30 mouse cellular contexts compared by ENCODE assay signal in the genomic region with DNA sequence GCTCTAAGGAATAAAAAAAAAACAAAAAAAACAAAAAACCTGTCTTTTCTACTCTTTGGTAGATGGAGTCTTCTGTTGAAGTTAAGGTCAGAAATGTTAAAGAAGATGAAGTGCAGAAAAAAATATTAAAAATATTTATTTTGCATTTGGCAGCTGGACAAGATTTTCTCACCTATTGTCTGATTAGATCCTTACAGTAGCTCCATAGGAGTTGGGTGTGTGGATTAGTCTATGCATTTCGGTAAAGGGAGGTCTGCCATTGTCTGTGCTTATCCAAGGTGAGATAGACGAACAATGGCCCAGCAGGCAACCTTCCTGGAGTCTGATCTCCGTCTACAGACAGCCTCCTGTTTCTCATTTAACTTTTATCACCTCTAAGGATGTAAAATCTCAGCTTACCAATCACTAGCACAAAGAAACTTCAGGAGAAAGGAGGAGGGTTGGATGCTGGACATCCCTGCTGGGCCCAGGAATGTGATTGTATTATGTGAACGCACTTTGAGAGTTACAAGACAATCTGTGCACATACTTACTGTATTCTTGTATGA.
DNase-seq lines count a peak whose midpoint lies in the region; ATAC-seq and TF ChIP-seq lines count a peak whose summit lies in the region.
"Had no signal": no experiment of that assay in that cellular context is flagged by ENCODE, and none has a peak within 500 bp of the region (broad histone marks: within the 10 kb centered on the region; RNA-seq: fewer than 3 reads in every experiment).

No protein-coding gene starts in this region.

- no peak for ATAC-seq in intestine, embryonic 15.5 days
- ATAC-seq: CD4-positive, CD25-positive, alpha-beta regulatory T cell, adult 4 months; forebrain, embryonic 14.5 days; forebrain, embryonic 16.5 days; Patski had no signal

- H3K27ac ChIP-seq in gastrocnemius, adult 2 months: peak overlapping the region; percentile 96
- H3K27ac ChIP-seq in intestine, embryonic 15.5 days: no peak overlapping the region
- H3K27ac ChIP-seq: embryonic facial prominence, embryonic 13.5 days; embryonic facial prominence, embryonic 15.5 days; forebrain, embryonic 10.5 days; forebrain, embryonic 12.5 days had no signal

- no peak overlapping the region for H3K9ac ChIP-seq in intestine, embryonic 15.5 days
- H3K9ac ChIP-seq: embryonic facial prominence, embryonic 13.5 days; embryonic facial prominence, embryonic 15.5 days; forebrain, embryonic 12.5 days had no signal

- no peak overlapping the region for H3K4me2 ChIP-seq in intestine, embryonic 15.5 days (replicated peaks)
- H3K4me2 ChIP-seq: embryonic facial prominence, embryonic 15.5 days; forebrain, embryonic 12.5 days had no signal

- intact Hi-C loops in gastrocnemius, adult 2 months (cut with DNase I): loop anchor here (1.0 to 10.0 kb wide), 2 partner anchors 246 to 281 kb away; no protein-coding TSS in a partner anchor
- intact Hi-C loops in gastrocnemius, postnatal 14 days (cut with DNase I; ENCODE audit: low total_unique reads): no loop called here

- DNase-seq in gastrocnemius, adult 2 months: no peak
- DNase-seq in gastrocnemius, postnatal 14 days: no peak
- DNase-seq in ES-CJ7 (ENCODE audit: low read depth, low spot score): peak; percentile 97
- peak; percentile 99 for DNase-seq in R1 (ENCODE audit: low read depth, low spot score)
- peak; percentile 92 for DNase-seq in ZHBTc4 (ENCODE audit: low read depth, low spot score)
- no peak for DNase-seq in urinary bladder, postnatal 4 days (ENCODE audit: low spot score in 2 of 2)
- no peak for DNase-seq in heart, postnatal 4 days
- DNase-seq: adrenal gland, adult 2 months; adrenal gland, postnatal 10 days; adrenal gland, postnatal 25 days; B cell, adult 2 months; cerebellum, adult 11 months; cerebellum, adult 18-20 months; cerebellum, adult 8-10 months; cerebellum, adult 9-11 months; cerebellum, postnatal 14 days; cerebellum, postnatal 36 days; embryo, embryonic 11 days had no signal

- 48% methylated on average over 4 of the region's 4 CpGs for WGBS in intestine, embryonic 15.5 days

- H3K36me3 ChIP-seq in intestine, embryonic 15.5 days: no peaks in the 10 kb centered on the region
- H3K36me3 ChIP-seq: embryonic facial prominence, embryonic 13.5 days; embryonic facial prominence, embryonic 15.5 days; forebrain, embryonic 10.5 days; forebrain, embryonic 12.5 days; G1E had no signal

- H3K9me3 ChIP-seq in intestine, embryonic 15.5 days: no peaks in the 10 kb centered on the region
- H3K9me3 ChIP-seq: embryonic facial prominence, embryonic 13.5 days; embryonic facial prominence, embryonic 15.5 days; forebrain, embryonic 10.5 days; forebrain, embryonic 12.5 days; G1E had no signal

- peak overlapping the region; percentile 51 for H3K4me3 ChIP-seq in gastrocnemius, adult 2 months
- no peak overlapping the region for H3K4me3 ChIP-seq in intestine, embryonic 15.5 days (replicated peaks)
- H3K4me3 ChIP-seq: embryonic facial prominence, embryonic 13.5 days; embryonic facial prominence, embryonic 15.5 days; erythroblast, embryonic 14.5 days; forebrain, embryonic 10.5 days; forebrain, embryonic 12.5 days had no signal

- no peak for TF ChIP-seq CTCF in gastrocnemius, adult 2 months (IDR thresholded peaks at IDR 0.05)

- H3K27me3 ChIP-seq in intestine, embryonic 15.5 days (replicated peaks): no peaks in the 10 kb centered on the region
- H3K27me3 ChIP-seq: CH12.LX; embryonic facial prominence, embryonic 13.5 days; embryonic facial prominence, embryonic 15.5 days; forebrain, embryonic 12.5 days; Patski had no signal

- H3K4me1 ChIP-seq in intestine, embryonic 15.5 days (replicated peaks): no peaks in the 10 kb centered on the region

Comparison
In these comparisons a context has a peak if more than half of its experiments do, and no peak if none do; other contexts are left out.
1. DNase-seq: peak in ES-CJ7 (single experiment), R1 (single experiment) and ZHBTc4 (single experiment); none in gastrocnemius, adult 2 months (single experiment), gastrocnemius, postnatal 14 days (single experiment), urinary bladder, postnatal 4 days (0 of 2) and heart, postnatal 4 days (single experiment).